Mouse (Mus musculus) ovary, adult 18-20 months (tissue): ENCODE data around the gene Man2b2.

Source experiments
- DNase-seq: peaks from one replicate; pipeline ENCODE4 v3.0.0; 2022; ENCODE audit warnings: low spot score, mixed read lengths

Gene Man2b2

DNA sequence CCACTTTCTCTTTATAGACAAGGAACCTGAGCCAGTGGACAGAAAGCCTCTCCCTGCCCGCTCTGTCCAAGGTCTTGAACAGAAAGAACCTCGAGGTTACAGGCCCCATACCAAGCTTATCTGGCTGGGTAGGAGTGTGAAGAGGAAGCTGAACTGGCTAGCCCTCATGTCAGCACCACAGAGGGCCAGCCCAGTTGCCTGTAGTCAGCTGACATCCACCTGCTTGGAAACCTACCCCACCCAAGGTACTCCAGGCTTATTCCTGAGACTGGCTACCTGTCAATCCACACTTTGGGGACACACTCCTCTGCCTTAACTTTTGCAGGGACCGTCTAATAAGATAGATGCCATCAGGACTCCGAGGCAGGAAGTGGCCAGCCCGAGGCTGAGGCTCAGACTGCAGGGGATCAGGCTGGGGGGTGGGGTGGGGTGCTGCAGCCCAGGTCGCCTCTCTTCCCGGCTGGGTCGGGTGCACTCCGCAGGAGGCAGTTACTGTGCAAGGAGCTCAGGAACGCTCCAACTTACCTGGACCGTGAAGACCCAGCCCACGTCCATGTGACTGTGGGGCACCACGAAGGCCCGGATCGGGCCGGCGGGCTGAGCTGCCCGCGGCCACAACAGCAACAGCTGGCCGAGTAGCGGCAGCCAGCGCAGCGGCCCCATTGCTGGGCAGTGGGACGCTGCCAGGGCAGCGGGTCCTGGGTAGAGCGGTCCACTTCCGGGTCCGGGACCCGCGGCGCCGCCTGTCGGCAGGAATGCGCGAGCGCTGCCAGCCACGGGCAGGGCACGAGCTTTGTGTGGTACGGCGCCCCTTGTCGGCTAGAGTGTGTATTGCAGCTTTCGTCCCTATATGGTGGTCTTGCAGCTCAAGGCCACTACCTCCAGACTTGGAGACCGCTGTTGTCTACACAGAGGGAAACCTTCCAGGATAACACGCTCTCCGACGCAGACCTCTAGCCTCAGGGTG is at the start of gene Man2b2:
Gene Man2b2, minus strand, starts transcription at position 741 of the 967 bp plus-strand sequence.
- DNase-seq = peak; percentile 71

DNA sequence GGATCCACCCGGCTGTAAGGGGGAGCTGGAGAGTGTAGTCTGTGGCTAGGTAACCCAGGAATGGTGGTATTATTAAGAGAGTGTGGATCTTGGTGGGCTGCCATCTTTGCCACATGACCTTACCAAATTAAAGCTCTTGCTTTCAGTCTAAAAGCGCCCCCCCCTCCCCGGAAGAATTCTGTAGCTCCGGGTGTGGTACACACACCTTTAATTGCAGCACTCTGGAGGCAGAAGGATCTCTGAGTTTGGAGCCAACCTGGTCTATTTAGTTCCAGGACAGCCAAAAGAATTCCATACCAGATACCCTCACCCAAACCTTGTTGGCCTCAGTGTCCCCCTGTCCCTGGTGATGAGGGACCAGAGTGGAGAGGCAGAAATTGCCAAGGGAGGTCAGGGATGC is 48.3 kb upstream of the Man2b2 start:
- no peak for DNase-seq

DNA sequence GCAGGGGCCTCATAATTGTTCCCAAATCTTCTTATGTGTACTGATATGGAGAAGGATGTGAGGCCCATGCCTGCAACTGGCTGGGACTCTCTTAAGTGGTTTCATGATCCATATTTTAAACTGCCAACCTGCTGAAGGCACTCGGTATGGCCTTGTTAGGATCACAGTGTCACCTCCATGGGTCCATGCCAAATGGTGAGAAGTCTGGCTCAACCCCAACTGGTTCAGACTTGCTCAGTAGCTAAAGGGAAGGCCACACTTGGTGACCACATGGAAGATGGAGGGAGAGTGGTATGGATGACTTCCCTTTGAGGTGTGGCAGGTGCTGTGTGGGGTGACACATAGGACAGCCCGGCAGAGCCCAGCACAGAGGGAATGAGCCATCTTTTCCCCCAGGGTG is 47.2 kb upstream of the Man2b2 start:
- DNase-seq = no peak

DNA sequence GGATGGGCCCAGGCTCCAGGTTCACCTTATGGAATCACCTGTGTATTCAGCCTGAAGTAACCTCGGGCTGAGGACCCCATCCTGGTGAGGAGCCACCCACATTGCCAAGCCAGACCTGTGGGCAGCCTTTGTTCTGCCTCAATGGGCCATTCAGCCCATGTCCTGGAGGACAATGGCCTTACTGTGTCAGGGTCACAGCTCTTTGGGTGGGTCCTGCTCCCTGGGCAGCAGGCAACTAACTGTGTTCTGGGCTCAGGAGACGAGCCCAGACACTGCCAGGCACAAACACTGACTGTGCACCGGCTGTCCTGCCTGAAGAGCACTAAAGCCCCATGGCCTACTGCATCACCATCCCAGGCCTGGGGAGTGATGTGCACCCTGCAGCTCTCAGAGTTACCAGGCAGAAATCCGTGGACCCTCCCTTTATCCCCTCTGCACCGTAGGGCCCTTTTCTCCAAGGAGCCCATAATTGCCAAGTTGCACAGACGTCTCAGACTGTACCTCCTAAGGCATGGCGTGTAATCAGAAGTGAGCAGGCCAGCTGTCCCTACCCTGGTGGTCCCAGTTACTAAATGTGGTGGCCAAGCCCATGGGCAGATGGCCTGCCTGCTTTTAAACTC is 46.4 kb upstream of the Man2b2 start:
- no peak for DNase-seq

DNA sequence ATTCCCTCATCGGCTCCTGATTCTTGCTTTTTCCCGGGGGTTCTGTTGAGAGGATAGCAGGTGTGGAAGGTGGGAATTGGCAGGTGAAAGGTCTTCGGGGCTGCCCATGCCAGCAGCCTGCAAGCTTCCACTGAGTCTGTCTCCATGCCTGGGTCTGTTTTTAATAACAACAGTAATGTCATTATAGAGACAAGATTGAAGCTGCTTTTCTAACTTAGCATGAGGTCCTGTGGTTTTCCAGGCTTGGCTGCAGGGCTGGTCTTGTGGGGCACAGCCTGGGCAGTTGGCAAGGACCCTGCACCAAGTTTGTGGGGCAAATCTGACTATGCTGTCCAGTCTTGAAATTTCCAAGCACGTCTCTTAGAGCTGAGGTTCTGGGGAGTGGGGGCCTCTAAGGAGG is 45.5 kb upstream of the Man2b2 start:
- DNase-seq = no peak

DNA sequence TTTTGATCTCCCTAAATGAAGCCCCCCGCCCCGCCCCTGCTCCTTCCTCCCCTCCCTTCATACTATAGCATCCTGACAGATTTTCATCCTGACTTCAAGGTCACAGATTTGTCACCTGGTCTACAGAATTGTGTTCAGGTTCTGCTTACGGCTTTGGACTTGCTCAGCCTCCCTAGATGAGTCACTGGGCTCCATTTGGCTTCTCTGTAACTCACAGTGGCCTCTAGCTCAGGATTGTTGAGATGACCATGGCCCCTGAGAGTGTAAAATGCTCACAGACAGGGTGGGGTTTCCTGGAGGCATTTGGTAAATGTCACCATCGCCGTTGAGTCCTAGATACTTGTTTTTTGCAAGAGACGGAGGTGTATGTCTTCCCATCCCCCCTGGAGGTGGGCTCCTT is 40.5 kb upstream of the Man2b2 start:
- DNase-seq = no peak

DNA sequence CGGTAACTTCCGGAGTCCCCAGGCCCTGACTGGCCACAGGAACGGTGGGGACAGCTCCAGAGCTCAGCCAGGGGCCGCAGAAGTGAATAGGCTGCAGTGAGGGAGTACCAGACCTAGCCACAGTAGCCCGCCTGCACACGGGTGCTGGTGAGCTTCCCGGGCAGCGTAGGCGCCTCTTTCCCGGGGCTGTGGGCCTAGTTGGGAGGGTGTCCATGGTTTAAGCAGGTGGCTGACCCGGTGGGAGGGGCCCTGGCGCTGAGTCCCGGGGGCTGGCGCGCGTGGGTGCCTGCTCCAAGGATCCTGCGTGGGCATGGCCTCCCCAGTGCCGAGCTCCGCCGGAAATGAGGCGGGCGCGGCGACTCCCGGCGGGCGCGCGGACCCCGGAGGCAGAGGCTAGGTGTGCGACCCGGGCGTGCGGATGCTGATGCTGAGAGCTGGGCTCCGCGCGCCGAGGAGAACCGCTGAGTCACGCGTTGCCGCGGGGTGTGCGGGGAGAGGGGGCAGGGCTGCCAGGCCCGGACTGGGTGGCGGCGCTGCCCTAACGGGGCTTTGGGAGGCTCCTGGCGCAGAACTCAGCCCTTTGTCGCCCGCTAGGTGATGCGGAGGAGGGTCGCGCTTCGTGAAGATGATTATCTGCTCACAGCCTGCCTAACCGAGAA is 39.3 kb upstream of the Man2b2 start:
- DNase-seq = no peak

DNA sequence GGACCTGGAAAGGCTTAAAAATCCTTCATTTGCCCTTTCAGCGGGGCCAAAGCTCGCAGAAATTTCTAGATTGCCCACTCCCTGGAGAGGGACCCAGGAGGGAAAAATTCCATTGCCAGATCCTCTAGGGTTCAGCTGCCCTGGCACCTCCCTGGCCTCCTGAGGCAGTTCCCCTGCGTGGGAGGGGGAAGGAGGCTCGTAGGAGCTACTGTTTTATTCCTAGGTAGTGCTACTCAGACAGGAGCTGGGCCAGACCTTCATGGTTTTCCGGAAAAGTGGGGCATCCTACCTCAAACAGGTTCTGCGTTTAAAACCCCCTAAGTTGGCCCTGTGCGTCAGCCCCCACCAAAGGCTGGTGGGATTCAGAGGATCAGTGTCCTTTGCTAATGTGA is 38.7 kb upstream of the Man2b2 start:
- DNase-seq = no peak

DNA sequence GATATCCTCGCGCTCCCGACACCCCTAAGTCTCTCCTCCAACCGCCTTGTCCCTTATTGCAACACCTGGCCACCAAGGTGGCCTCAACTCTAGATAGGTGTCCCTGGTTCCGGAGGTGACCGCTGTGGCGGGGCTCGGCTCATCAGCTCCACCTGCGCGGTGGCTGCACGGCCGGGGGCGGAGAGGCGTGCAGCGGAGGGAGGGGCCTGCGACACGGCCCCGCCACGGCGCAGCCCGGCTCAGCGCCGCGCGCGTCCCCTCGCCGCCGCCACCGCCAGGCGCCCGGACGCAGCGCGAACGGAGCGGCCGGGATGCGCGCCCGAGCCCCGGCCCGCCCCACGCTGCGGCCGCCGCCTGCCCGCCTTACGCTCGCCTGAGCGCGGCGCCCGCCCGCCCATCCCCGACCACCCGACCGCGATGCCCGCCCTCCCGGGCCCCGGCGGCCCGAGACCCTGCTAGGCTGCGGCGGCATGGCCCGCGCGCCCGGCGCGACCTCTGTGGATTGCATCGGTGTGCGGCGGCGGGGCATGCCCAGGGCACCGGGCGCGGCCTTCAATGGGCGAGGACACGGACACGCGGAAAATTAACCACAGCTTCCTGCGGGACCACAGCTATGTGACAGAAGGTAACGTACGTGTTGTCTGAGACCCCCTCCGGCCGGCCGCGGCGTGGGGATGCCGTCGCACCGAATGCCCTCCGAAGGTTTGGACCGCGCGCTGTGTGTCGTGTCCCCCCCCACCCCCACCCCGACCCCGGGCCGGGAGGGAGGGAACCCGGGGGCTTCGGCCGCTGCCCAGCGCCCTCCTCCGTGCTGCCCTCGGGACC is 38.0 kb upstream of the Man2b2 start, which contains the start of gene Ppp2r2c:
Gene Ppp2r2c, plus strand, starts transcription at position 248 of the 825 bp plus-strand sequence.
- no peak for DNase-seq

DNA sequence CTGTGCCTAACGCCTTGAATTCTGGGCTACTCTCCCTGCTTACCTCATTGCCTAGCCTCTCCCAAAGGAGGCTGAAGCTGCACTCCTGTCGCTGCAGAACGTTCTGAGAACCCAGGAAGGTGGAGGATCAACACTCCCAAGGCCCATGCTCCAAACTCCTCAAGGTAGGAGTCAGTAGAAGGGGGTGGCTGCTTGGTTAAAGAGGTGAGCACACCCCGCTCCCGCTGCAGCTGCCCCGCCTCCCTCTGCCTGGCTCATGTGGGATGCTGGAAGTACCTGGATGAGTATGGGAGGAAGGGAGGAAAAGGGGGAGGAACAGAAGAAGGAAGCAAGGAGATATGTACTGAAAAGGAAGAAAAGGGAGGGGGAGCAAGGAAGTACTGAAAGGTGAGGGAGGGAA is 37.1 kb upstream of the Man2b2 start:
- no peak for DNase-seq

DNA sequence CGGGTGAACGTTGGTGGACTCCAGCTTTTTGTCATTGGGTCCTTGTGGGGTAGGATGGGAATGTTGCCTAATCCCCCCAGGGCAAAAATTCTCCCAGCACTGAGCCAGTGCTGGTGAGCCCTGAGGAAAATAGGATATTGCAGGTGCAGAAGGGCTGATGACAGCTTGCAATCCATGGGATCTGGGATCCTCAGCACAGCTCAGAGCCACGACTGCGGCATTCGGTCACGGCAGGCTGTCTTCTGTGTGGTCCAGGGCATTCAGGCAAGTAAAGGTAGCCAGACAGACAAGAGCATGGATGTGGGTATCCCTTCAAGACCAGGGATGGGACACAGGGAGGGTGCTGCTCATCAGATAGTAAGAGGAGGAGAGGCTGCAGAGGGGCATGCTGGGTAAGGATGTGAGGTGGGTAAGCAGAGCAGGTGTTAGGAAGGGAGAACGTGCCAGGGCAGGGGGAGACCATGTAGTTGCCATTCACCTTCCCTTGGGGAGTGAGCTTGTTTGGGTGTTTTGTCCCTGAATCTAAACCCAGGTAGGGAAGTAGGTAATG is 36.3 kb upstream of the Man2b2 start:
- no peak for DNase-seq

DNA sequence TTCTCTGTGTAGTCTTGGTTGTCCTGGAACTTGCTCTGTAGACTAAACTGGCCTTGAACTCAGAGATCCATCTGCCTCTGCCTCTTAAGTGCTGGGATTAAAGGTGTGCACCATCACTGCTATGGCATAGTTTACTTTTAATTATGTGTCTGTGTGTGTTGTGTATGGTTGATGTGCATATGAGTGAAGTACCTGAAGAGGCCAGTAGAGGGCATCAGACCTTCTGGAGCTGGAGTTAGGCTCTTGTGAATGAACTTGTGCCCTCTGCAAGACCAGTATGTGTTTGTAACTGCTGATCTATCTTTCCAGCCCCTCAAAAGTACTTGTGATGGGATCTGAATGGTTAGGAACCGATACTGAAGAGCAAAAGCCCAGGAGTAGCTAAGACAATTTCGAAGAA is 30.6 kb upstream of the Man2b2 start:
- DNase-seq = no peak

DNA sequence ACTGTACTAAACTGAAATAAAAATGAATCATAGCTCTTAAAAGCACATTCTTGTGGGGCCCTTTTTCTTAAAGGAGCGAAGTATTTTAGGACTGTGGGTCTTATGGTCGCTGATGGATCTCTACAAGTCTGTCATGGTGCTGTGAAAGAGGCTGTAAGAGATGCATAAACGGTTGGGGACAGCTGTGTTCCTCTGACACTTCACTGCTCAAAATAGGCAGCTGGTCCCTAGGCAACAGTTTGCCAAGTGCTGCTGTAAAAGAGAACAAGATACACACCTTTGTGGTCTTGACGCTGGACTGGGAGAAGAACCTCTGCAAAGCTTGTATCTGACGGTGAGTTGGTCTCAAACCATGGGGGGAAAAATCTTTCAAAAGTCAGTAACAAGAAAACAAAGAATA is 27.1 kb upstream of the Man2b2 start:
- DNase-seq = no peak

DNA sequence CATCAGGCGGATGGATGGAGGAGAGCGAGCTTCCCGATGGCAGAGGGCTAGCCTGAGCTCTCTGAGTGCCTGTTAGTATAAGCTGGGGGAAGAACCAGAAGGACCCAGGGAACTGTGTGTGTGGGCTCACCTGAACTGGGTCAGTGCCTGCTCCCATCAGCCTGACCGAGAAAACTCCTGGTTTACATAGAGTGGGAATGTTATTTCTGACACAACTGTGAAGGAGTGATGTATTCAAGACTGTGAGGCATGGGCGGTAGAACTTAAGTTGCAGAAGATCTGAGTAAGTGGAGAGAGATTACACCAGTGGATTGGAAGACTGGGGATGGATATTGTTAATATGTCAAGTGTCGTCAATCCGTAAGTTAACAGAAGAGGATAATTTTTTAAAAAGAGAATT is 26.1 kb upstream of the Man2b2 start:
- no peak for DNase-seq

DNA sequence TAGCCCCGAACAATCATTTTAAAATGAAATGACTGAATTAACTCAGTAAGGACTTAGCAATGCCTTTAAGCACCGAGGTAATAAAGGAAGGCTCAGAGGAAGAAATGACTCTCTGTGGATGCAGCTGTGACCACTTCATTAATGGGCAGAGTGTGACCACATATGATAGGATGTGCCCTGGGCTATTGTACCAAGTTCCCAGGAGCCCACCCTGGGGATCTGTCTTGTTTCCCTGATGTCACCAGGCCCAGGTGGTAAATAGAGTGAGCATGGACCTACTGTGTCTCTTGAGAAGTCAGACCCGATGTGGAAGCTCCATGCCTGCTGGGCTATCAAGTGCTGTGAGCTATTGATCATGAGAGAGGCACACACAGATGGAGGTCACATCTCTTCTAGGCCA is 24.7 kb upstream of the Man2b2 start:
- DNase-seq = no peak

DNA sequence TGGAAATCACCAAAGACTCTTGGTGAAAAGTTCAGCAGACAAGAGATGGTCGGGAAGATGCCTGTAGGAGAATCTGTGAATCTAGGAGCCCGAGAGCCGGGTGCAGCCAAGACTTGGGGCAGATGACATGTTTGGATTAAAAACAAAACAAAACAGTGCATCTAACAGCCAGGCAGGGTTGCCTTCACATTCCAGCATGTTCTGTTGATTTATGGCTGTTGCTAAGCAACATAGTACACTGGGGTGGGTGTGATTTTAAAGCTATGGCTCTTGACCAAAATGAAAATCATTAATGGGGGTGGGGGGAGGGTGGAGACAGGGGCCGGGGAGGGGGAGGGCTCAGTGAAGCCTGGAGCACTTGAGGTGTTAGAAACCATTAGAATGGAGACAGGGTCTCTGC is 21.1 kb upstream of the Man2b2 start:
- no peak for DNase-seq

DNA sequence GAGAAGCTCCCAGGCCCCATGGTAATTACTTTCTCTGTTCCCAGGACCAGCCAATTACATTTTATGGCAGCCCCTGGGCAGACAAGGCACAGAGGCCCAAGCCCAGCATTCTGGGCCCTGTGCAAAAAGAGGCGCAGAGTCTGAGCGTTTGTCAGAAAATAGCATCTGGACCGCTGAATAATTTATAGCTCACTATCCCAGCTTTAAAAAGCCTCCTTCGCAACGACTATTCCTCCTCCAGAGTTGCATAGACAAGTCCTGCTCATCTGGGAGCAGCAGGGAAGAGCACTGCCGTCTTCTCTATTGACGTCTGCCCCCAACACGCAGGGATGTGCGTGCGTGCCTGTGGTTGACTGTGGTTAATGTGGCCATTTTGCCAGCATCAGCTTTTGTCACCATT is 14.0 kb upstream of the Man2b2 start:
- DNase-seq = no peak

DNA sequence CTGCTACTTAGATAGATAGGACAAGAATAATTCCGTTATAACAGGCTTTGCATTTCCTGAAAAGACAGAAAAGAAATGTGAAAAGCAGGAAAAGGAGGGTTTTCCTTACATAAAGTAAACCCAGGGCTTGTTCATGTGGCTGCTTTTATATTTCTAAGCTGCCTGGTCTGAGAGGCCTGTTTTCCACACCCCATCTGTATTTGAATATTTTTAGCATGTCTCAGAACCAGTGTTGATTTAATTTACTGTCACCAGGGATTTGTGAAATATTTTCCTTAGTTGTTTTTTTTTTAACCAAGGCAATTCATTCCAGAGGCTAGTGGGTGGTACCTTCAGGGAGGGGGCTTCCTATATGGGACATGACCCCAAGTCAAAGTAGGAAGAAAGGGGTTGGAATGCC is 11.2 kb upstream of the Man2b2 start:
- DNase-seq = no peak

DNA sequence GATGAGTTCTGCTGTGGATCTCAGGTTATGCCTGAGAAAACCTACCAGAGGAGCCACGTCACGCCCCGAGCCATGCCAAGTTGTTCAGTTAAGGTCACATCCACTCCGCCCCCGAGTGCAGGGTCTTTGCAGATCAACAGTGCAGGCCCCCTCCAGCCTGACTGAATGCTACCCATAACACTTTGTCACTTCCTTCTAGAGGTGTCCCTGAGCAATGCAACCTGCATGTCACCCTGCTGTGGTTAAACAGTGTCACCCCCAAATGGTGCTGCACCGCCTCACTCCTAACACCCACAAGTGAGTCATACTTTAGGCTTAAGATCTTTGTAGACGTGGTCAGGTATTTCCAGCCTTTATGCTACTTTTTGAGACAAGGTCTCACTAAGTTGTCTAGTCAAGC is 9.6 kb upstream of the Man2b2 start:
- DNase-seq = no peak

DNA sequence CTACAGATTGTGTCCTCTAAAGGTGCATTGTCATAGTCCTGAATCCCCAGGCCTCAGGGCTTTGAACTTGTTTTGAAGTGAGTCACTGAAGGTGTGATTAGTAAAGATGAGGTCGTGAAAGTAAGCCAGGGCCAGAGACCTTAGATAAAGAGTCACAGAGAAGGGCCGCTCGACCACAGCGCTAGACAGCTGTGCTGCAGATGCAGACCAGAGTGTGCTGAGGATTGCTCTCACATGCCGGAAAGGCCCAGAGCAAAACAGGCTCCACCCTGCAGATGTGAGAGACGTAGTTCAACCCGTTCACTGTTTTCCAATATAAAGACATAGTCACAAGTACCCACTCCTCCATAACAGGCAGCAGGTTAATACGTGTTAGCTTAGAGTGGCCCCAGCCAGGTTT is 9.1 kb upstream of the Man2b2 start:
- DNase-seq = no peak

DNA sequence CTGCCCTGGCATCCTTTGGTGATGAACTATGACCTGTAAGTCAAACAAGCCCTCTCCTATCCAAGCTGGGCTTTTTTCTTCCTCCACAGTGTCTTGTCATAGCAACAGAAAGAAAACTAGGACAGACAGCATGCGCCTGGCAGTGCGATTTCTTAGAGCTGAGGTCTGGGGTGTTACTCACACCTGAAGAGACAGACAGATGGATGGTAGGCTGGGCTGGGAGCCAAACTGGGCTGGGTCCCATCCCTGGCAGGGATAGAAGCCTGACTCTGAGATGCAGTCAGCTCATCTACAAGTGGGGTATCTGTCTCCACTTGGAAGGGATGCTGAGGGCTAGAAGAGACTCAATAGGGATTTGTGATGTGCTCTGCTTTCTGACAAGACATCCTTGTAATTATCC is 8.6 kb upstream of the Man2b2 start:
- no peak for DNase-seq

DNA sequence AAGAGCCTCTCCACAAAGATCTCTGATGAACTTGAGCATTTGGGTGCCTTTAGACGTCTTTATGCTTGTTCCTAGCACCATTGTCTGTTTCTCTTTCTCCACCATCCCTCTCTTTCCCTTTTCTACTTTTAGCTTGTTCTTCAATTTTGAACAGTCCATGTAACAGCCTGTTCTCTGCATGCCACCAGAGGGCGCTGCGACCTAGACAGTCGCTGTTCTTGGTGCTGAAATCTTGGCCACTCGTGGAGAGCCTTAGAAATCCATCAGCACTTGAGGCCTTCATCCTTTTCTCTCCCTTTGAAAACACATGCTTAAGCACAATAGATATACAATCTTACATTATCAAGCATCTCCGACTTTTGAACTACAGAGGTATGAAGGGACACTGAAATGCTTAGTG is 5.5 kb upstream of the Man2b2 start:
- no peak for DNase-seq
